Mouse (Mus musculus) heart, adult 2 months (tissue): ENCODE results near the gene Hlx.

Experiments used
- CTCF ChIP-seq: fragments of 200-600 bp; IDR thresholded peaks from 2 replicates; pipeline ENCODE4 v1.8.1; 2022; ENCODE audit warnings: antibody characterized with exemption, mild to moderate bottlenecking, moderate library complexity
- EP300 ChIP-seq: fragments of 200-500 bp; IDR thresholded peaks from 2 replicates; pipeline ENCODE4 v1.6.1; 2011; ENCODE audit warnings: low read depth, low read length, control low read depth; ENCODE audit not compliant: insufficient read depth
- POLR2A ChIP-seq: fragments of 200-500 bp; IDR thresholded peaks from 2 replicates; pipeline ENCODE4 v1.6.1; 2011; ENCODE audit warnings: mild to moderate bottlenecking, low read depth, low read length, control low read depth; ENCODE audit not compliant: insufficient read depth

GRCm38 (mm10) chr1:184724551-184725317 lies 7.7 kb downstream of the Hlx start:
- TF ChIP-seq CTCF: no peak
- TF ChIP-seq POLR2A: no peak
- TF ChIP-seq EP300: no peak
